Mouse (Mus musculus) frontal cortex, postnatal 10 days (tissue): ENCODE data around the gene Mrpl53.
"Not testable (repeated sequence)": the region's sequence is repeated elsewhere in the genome, so short reads cannot be mapped to it uniquely, and the experiment has no call there.

Experiments used
- DNase-seq, 2 experiments: peaks; one replicate each; pipeline ENCODE4 v3.0.0; 2022; ENCODE audit warnings: low spot score in 2 of 2, mixed read lengths in 1 of 2

Mrpl53 gene

DNA sequence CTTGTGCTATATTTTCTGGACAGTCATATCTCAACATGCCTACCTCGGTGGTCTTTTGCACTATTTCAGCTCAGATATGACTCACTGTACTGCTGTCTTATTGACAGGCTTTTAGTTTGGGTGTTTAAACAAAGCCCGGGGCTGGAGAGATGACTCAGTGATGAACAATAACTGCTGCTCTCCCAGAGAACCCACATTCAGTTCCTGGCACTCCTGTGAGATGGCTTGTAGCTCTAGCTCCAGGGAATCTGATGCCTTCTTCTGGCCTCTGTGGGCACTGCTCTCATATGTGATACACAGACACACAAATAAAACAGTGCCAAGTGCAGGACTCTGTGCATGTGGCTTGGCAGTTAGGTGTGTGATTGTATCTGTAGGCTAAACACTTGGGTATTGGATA lies 36.4 kb downstream of the Mrpl53 start:
- DNase-seq, result no peak

DNA sequence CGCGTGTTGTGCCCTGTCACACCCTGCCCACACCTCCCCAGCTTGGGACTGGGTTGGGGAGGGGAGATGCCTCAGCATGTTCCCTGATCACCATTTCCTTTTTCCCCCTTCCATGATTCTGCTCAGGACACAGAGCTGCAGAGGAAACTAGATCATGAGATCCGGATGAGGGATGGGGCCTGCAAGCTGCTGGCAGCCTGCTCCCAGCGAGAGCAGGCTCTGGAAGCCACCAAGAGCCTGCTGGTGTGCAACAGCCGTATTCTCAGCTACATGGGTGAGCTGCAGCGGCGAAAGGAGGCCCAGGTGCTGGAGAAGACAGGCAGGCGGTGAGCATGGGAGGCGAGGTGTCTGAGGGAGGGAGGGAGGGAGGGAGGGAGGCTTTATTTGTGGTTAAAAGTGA lies 37.0 kb downstream of the Mrpl53 start:
- DNase-seq, result no peak

DNA sequence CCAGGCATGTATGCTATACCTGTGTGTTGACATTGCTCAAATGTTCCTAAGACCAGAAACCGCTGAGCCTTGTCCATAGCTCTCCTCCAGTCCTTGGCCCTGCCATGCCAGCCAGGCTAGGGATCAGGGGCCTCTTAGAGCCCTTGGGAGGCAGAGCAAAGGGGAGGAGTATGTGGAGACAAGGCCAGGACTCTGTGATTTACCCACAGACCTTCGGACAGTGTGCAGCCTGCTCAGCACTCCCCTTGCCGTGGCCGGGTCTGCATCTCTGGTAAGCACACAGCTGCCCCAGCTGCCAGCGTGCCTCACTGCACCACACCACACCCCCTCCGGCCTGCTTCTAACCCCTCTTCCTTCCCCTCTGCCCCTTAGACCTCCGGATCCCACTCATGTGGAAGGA lies 38.4 kb downstream of the Mrpl53 start:
- DNase-seq, result no peak

DNA sequence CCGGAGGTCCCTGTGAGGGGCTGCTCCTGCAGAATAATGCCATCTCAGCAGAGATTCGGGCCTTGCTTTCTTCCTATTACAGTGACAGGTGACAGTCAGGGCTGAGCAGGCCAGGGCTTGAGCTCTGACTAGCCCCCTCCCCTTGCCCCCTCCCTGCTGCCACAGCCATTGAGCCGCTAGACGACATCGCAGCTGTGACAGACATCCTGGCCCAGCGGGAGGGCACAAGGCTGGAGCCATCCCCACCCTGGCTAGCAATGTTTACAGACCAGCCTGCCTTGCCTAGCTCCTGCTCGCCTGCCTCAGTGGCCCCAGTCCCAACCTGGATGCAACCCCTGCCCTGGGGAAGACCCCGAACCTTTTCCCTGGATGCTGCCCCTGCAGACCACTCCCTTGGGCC lies 42.9 kb downstream of the Mrpl53 start:
- no peak for DNase-seq

DNA sequence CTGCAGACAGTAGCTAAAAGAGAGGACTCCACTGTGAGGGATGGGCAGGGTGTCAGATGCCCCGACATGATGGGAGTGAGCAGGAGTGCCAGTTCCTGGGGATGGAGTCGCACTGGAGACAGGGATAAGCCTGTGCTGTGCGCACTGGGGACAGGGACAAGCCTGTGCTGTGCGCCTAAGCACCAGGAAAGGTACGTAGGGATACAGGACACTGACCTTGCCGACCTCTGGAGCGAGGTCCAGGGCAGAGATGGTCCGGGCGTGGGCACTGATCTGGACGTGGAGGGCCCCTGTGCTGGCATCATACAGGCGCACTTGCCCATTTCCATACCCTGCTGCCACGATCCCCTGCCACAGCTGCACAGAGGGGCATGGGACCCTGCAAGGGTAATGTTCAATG lies 44.2 kb downstream of the Mrpl53 start:
- no peak for DNase-seq

DNA sequence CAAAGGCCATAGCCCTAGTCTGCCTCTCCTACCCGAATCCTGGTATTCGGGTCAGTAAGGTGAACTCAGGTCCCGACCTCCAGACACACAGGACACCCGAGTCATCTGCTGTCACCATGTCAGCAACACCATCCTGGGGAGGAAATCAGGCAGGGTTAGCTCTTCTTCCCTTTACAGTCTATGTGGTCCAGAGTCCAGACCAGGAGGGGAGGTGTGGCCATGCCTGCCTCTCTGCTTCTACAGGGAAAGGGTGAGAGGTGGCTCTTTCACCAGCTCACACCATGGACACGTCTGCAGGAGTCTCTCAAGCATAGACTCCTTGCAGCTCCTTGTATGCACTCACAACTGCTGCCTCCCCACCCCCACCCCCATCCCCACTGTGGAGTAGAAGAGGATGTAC lies 44.6 kb downstream of the Mrpl53 start:
- no peak for DNase-seq

DNA sequence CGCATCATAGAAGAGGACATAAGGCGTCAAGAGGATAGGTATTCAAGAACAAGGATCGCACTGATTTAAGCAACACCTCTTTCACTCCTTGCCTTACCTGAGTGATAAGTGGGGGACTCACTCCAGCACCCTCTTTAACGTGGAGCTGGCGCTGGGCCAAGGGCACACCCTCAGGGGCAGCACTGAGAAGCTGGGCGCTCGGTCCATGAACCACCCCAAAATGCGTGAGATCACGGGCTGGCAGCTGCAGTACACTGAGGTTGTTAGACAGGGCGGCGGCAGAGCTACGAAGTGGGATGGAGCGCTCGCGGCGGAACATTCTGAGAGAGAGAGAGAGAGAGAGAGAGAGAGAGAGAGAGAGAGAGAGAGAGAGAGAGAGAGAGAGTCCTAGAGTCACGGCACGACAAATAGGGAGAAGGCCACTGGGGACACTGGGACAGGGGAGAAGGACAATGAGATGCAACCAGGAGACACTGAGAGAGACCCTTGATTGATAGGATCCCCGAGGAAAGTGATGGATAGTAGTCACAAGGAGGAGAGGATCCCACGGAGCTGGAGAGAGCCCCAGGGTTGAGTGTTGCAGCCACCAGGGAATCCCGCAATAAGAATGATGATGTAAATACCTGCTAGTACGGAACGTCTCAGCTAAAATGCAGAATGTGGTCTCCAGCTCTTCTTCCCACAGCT lies 46.9 kb downstream of the Mrpl53 start:
- DNase-seq, result peak in 1 of 2 experiments; percentile 46

DNA sequence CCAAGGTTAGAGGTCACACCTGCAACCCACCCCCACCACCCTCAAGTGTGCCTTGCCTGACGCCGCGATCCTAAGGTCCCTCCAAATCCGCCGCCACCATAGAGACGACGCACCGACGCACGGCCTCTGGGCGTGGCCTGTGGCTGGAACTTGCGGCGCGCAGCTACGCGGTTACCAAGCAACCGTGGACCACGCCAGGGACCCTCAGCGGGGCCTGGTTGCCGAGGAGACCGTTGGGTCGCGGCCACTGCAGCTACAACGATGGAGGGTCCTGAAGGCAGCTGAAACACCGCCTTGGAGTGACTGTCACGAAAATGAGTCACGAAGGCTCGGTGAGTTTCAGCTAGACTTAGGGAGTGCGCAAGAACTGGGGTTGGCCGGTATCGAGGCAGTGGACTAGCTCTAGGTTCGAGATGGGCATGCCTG lies 47.4 kb downstream of the Mrpl53 start, which contains the start of the genes Wdr54 and 1700003E16Rik:
Gene Wdr54 (minus strand): TSS at position 139 of the 426 bp plus-strand sequence.
Gene 1700003E16Rik (plus strand): TSS at position 146 of the 426 bp plus-strand sequence.
- DNase-seq, result peak; percentile 74 to 81

DNA sequence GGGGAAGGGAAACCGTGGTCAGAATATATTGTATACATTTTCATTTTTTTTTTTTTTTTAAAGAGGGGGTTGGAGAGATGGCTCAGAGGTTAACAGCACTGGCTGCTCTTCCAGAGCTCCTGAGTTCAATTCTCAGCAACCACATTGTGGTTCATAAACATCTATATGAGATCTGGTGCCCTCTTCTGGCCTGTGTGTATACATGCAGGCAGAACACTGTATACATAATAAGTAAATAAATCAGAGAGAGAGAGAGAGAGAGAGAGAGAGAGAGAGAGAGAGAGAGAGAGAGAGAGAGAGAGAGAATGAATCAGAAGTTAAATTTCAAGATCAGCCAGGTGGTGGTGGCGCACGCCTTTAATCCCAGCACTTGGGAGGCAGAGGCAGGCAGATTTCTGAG lies 50.6 kb downstream of the Mrpl53 start:
- not testable (repeated sequence) for DNase-seq
